Mouse (Mus musculus) E14TG2a.4 (cell line): ENCODE results near the gene Olfr1316.

Experiments used
- H3K27me3 ChIP-seq: 2 replicates; pipeline ENCODE4 v1.6.1; 2014; ENCODE audit warnings: low read length, control low read depth; ENCODE audit not compliant: insufficient read depth
- H3K36me3 ChIP-seq: 2 replicates; pipeline ENCODE4 v1.6.1; 2014; ENCODE audit warnings: low read length, control low read depth; ENCODE audit not compliant: insufficient read depth
- H3K4me1 ChIP-seq: replicated peaks from 2 replicates; pipeline ENCODE4 v1.6.1; 2014; ENCODE audit warnings: low read depth, low read length, control low read depth
- H3K4me3 ChIP-seq: replicated peaks from 2 replicates; pipeline ENCODE4 v1.5.1; 2014; ENCODE audit warnings: mild to moderate bottlenecking, low read length
- H3K9me3 ChIP-seq: 2 replicates; pipeline ENCODE4 v1.6.1; 2014; ENCODE audit warnings: low read length, control low read depth
- CTCF ChIP-seq: conservative IDR thresholded peaks from 2 replicates; pipeline ENCODE4 v1.5.1; 2014; ENCODE audit warnings: low read length
- NANOG ChIP-seq: IDR thresholded peaks from 2 replicates; pipeline ENCODE4 v1.6.1; 2014; ENCODE audit warnings: borderline replicate concordance, low read length, mixed read lengths
- POU5F1 ChIP-seq: IDR thresholded peaks from 2 replicates; pipeline ENCODE4 v1.6.1; 2014; ENCODE audit warnings: low read length, borderline replicate concordance

The Olfr1316 gene

DNA sequence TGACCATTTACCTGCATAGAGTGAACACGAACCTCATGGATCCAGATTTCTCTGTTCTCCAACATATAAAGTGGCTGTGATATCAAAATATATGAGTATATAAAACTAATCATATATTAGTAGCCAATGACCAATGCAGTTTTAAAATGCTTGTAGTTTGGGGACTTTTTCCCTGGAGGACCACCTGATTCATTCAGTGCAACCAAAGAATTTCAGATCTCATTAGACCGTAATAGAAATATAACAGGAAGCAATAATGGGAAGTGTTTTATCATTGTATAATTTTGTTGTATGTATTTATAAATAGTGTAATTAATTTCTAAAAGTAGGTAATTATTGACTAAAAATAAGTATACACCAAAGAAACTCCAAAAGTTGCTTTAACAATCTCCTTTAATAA is at the start of gene Olfr1316:
Gene Olfr1316, minus strand, starts transcription at position 101 of the 400 bp plus-strand sequence.
- Histone ChIP-seq H3K4me1 (no peaks in the 10 kb centered on the region), H3K4me3 (no peak within 1 kb of the TSS), H3K36me3 (no peaks in the 10 kb centered on the region), H3K27me3 (no peaks in the 10 kb centered on the region), H3K9me3 (no peaks in the 10 kb centered on the region)
- TF ChIP-seq NANOG: no peak
- no peak for TF ChIP-seq POU5F1
- no peak for TF ChIP-seq CTCF

DNA sequence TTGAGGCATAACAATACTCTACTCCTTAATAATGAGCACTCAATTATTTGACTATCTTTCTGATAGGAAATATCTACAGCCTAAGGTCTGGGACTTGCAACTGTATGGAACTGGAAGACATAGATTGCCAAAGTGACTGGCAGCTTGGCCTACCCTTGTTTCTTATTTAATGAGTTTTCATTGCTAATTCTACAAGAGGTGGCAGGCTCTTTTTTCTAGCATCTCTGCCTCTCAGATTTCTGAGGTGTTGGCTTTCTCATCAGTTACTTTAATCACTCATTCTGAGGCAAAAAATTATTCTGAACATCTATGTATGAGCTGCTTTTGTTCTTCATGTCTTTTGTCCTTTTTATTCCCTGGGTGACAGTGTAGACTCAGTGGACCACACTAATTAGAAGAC is 19.1 kb upstream of the Olfr1316 start, which contains the start of gene Olfr1318:
Gene Olfr1318, plus strand, starts transcription at position 301 of the 400 bp plus-strand sequence.
- Histone ChIP-seq H3K36me3 (no peaks in the 10 kb centered on the region), H3K4me3 (no peak within 1 kb of the TSS)

GRCm38 (mm10) chr2:112140029-112140428 is 5.3 kb upstream of the Olfr1316 start, which contains the start of gene Olfr1317:
TSS of gene Olfr1317 (plus strand) at chr2:112140329.
- Histone ChIP-seq H3K27me3 (no peaks in the 10 kb centered on the region), H3K4me1 (no peaks in the 10 kb centered on the region), H3K9me3 (no peaks in the 10 kb centered on the region), H3K36me3 (no peaks in the 10 kb centered on the region), H3K4me3 (no peak within 1 kb of the TSS)
- TF ChIP-seq CTCF (no peak), POU5F1 (no peak), NANOG (no peak)

More for the DNA sequence above, 19.1 kb upstream of the Olfr1316 start, which contains the start of gene Olfr1318:
- TF ChIP-seq CTCF (no peak), NANOG (no peak), POU5F1 (no peak)
- peaks cover 7% of the 10 kb centered on the region for H3K9me3 ChIP-seq
- H3K27me3 ChIP-seq: no peaks in the 10 kb centered on the region
- H3K4me1 ChIP-seq: no peaks in the 10 kb centered on the region

GRCm38 (mm10) chr2:112115340-112115739 is 19.4 kb downstream of the Olfr1316 start, which contains the start of gene Olfr1315-ps1:
TSS of gene Olfr1315-ps1 (minus strand) at chr2:112115440.
- H3K4me1 ChIP-seq: no peaks in the 10 kb centered on the region
- no peak within 1 kb of the TSS for H3K4me3 ChIP-seq
- TF ChIP-seq NANOG (no peak), POU5F1 (no peak), CTCF (no peak)
- peaks cover 9% of the 10 kb centered on the region for H3K9me3 ChIP-seq
- no peaks in the 10 kb centered on the region for H3K27me3 ChIP-seq
- no peaks in the 10 kb centered on the region for H3K36me3 ChIP-seq

GRCm38 (mm10) chr2:112096681-112097080 is 38.1 kb downstream of the Olfr1316 start, which contains the start of gene Olfr1314:
TSS of gene Olfr1314 (minus strand) at chr2:112096781.
- TF ChIP-seq POU5F1 (no peak), NANOG (no peak), CTCF (no peak)
- H3K4me1 ChIP-seq: no peaks in the 10 kb centered on the region
- no peaks in the 10 kb centered on the region for H3K27me3 ChIP-seq
- no peaks in the 10 kb centered on the region for H3K36me3 ChIP-seq
- H3K9me3 ChIP-seq: no peaks in the 10 kb centered on the region
- H3K4me3 ChIP-seq: no peak within 1 kb of the TSS

GRCm38 (mm10) chr2:112077743-112078142 is 57.0 kb downstream of the Olfr1316 start, which contains the start of gene Olfr1313:
TSS of gene Olfr1313 (minus strand) at chr2:112077843.
- no peak for TF ChIP-seq POU5F1
- TF ChIP-seq NANOG: no peak
- no peak for TF ChIP-seq CTCF
- H3K4me1 ChIP-seq: no peaks in the 10 kb centered on the region

More at GRCm38 (mm10) chr2:112077743-112078142, 57.0 kb downstream of the Olfr1316 start, which contains the start of gene Olfr1313:
- Histone ChIP-seq H3K9me3 (no peaks in the 10 kb centered on the region), H3K36me3 (no peaks in the 10 kb centered on the region), H3K4me3 (no peak within 1 kb of the TSS), H3K27me3 (no peaks in the 10 kb centered on the region)
